Mouse (Mus musculus) CH12.LX (cell line): ENCODE measurements around the gene Cblb. TPM values are rescaled to one million over a fixed set of nuclear protein-coding genes. Genes with fewer than 3 reads are reported as not detected.

Source experiments
- DNase-seq: peaks from one replicate; pipeline ENCODE4 v3.0.0-alpha.2; 2013; ENCODE audit errors: extremely low read depth
- H3K27ac ChIP-seq: 2 replicates; pipeline ENCODE4 v1.5.1; 2012; ENCODE audit warnings: low read depth, mild to moderate bottlenecking, control low read depth, moderate library complexity; ENCODE audit not compliant: insufficient read depth
- H3K27me3 ChIP-seq: replicated peaks from 2 replicates; pipeline ENCODE3; 2012; ENCODE audit warnings: inconsistent platforms
- H3K36me3 ChIP-seq, 2 experiments: replicated peaks in 1 of 2; 2 replicates each; pipeline versions ENCODE3 to v1.6.1; 2012; ENCODE audit warnings: inconsistent platforms in 1 of 2, low read length in 1 of 2, mild to moderate bottlenecking in 1 of 2, mixed read lengths in 1 of 2, moderate library complexity in 1 of 2; ENCODE audit not compliant: control insufficient read depth in 1 of 2, insufficient read depth in 1 of 2
- H3K4me1 ChIP-seq, 2 experiments: 2 replicates each; pipeline ENCODE4 v1.6.1; 2012; ENCODE audit warnings: inconsistent platforms in 1 of 2, moderate library complexity in 1 of 2; ENCODE audit not compliant: insufficient read depth in 2 of 2, control insufficient read depth in 1 of 2
- H3K4me2 ChIP-seq: 2 replicates; pipeline ENCODE4 v1.6.1; 2012; ENCODE audit warnings: low read depth, mild to moderate bottlenecking, control low read depth; ENCODE audit not compliant: poor library complexity, insufficient read depth, severe bottlenecking
- H3K4me3 ChIP-seq, 3 experiments: fragments of 150-350 bp in 1 of 3; sonication (generic) in 1 of 3; replicated peaks in 1 of 3; 2 replicates each; pipeline versions ENCODE3 to v1.5.1; 2011 to 2012; ENCODE audit warnings: low read depth in 2 of 3, low read length in 2 of 3, mild to moderate bottlenecking in 2 of 3, moderate library complexity in 2 of 3, control low read depth in 1 of 3, improper control_type of control experiment in 1 of 3, inconsistent platforms in 1 of 3, mixed read lengths in 1 of 3; ENCODE audit not compliant: poor library complexity in 1 of 3
- H3K79me2 ChIP-seq: replicated peaks from 2 replicates; pipeline ENCODE4 v1.6.1; 2012; ENCODE audit warnings: mild to moderate bottlenecking, moderate library complexity; ENCODE audit not compliant: control insufficient read depth, poor library complexity, insufficient read depth, severe bottlenecking; ENCODE audit errors: extremely low read depth
- H3K9ac ChIP-seq: 2 replicates; pipeline ENCODE4 v1.6.1; 2012; ENCODE audit warnings: low read depth, mild to moderate bottlenecking, control low read depth, moderate library complexity; ENCODE audit not compliant: insufficient read depth
- H3K9me3 ChIP-seq: replicated peaks from 2 replicates; pipeline ENCODE3; 2012; ENCODE audit warnings: low read length, inconsistent platforms, mixed read lengths
- BHLHE40 ChIP-seq: IDR thresholded peaks from 2 replicates; pipeline ENCODE4 v1.6.1; 2011; ENCODE audit warnings: mild to moderate bottlenecking, low read depth, low read length, improper control_type of control experiment
- CHD1 ChIP-seq: IDR thresholded peaks from 2 replicates; pipeline ENCODE4 v1.6.1; 2012; ENCODE audit warnings: low read depth, low read length, improper control_type of control experiment, inconsistent platforms
- CHD2 ChIP-seq: IDR thresholded peaks from 2 replicates; pipeline ENCODE4 v1.6.1; 2011; ENCODE audit warnings: low read length, improper control_type of control experiment
- CTCF ChIP-seq, 2 experiments: IDR thresholded peaks in 1 of 2; conservative IDR thresholded peaks in 1 of 2; 2 replicates each; pipeline ENCODE4 v1.5.1; 2011 to 2012; ENCODE audit warnings: low read depth in 2 of 2, low read length in 2 of 2, improper control_type of control experiment in 1 of 2, inconsistent platforms in 1 of 2, mild to moderate bottlenecking in 1 of 2, moderate library complexity in 1 of 2
- E2F4 ChIP-seq: IDR thresholded peaks from 2 replicates; pipeline ENCODE4 v1.6.1; 2011; ENCODE audit warnings: low read depth, low read length, improper control_type of control experiment; ENCODE audit not compliant: insufficient replicate concordance
- ELF1 ChIP-seq: IDR thresholded peaks from 2 replicates; pipeline ENCODE4 v1.6.1; 2014; ENCODE audit warnings: low read depth, mild to moderate bottlenecking, inconsistent platforms, low read length, improper control_type of control experiment
- EP300 ChIP-seq: IDR thresholded peaks from 2 replicates; pipeline ENCODE4 v1.6.1; 2011; ENCODE audit warnings: low read length, improper control_type of control experiment
- GABPA ChIP-seq: IDR thresholded peaks from 2 replicates; pipeline ENCODE4 v1.6.1; 2012; ENCODE audit warnings: low read depth, low read length, improper control_type of control experiment, inconsistent platforms; ENCODE audit not compliant: insufficient replicate concordance
- HCFC1 ChIP-seq: IDR thresholded peaks from 2 replicates; pipeline ENCODE4 v1.6.1; 2012; ENCODE audit warnings: low read depth, mild to moderate bottlenecking, inconsistent platforms, low read length, improper control_type of control experiment
- IRF4 ChIP-seq: IDR thresholded peaks from 2 replicates; pipeline ENCODE4 v1.6.1; 2014; ENCODE audit warnings: low read depth, mild to moderate bottlenecking, inconsistent platforms, low read length, improper control_type of control experiment
- JUN ChIP-seq: IDR thresholded peaks from 2 replicates; pipeline ENCODE4 v1.6.1; 2011; ENCODE audit warnings: low read depth, mild to moderate bottlenecking, low read length, improper control_type of control experiment, moderate library complexity; ENCODE audit not compliant: insufficient read depth
- JUND ChIP-seq: conservative IDR thresholded peaks from 2 replicates; pipeline ENCODE4 v1.6.1; 2011; ENCODE audit warnings: low read depth, low read length, improper control_type of control experiment
- MAX ChIP-seq: IDR thresholded peaks from 2 replicates; pipeline ENCODE4 v1.6.1; 2011; ENCODE audit warnings: low read length, improper control_type of control experiment
- MAZ ChIP-seq: IDR thresholded peaks from 2 replicates; pipeline ENCODE4 v1.6.1; 2012; ENCODE audit warnings: low read depth, mild to moderate bottlenecking, inconsistent platforms, low read length, improper control_type of control experiment, moderate library complexity
- MEF2A ChIP-seq: IDR thresholded peaks from 2 replicates; pipeline ENCODE4 v1.6.1; 2014; ENCODE audit warnings: low read depth, mild to moderate bottlenecking, inconsistent platforms, low read length, improper control_type of control experiment, borderline replicate concordance
- MXI1 ChIP-seq: IDR thresholded peaks from 2 replicates; pipeline ENCODE4 v1.6.1; 2011; ENCODE audit warnings: mild to moderate bottlenecking, low read depth, low read length, improper control_type of control experiment
- MYC ChIP-seq: IDR thresholded peaks from 2 replicates; pipeline ENCODE4 v1.6.1; 2011; ENCODE audit warnings: low read depth, mild to moderate bottlenecking, improper control_type of control experiment, low read length
- NELFE ChIP-seq: IDR thresholded peaks from 2 replicates; pipeline ENCODE4 v1.6.1; 2011; ENCODE audit warnings: low read depth, low read length, improper control_type of control experiment
- NRF1 ChIP-seq: IDR thresholded peaks from 2 replicates; pipeline ENCODE4 v1.6.1; 2014; ENCODE audit warnings: low read depth, mild to moderate bottlenecking, inconsistent platforms, low read length, improper control_type of control experiment, moderate library complexity
- PAX5 ChIP-seq: IDR thresholded peaks from 2 replicates; pipeline ENCODE4 v1.6.1; 2012; ENCODE audit warnings: low read length, inconsistent platforms, mixed read lengths
- POLR2A ChIP-seq: IDR thresholded peaks from 2 replicates; pipeline ENCODE4 v1.6.1; 2011; ENCODE audit warnings: low read depth, mild to moderate bottlenecking, improper control_type of control experiment, low read length
- POLR2AphosphoS2 ChIP-seq: IDR thresholded peaks from 2 replicates; pipeline ENCODE4 v1.6.1; 2011; ENCODE audit warnings: low read depth, low read length, improper control_type of control experiment
- RCOR1 ChIP-seq: conservative IDR thresholded peaks from 2 replicates; pipeline ENCODE4 v1.6.1; 2012; ENCODE audit warnings: low read depth, mild to moderate bottlenecking, inconsistent platforms, low read length, improper control_type of control experiment
- SIN3A ChIP-seq: IDR thresholded peaks from 2 replicates; pipeline ENCODE4 v1.6.1; 2012; ENCODE audit warnings: low read length, improper control_type of control experiment, inconsistent platforms
- SMC3 ChIP-seq: IDR thresholded peaks from 2 replicates; pipeline ENCODE4 v1.6.1; 2011; ENCODE audit warnings: low read depth, low read length, improper control_type of control experiment
- TBP ChIP-seq: conservative IDR thresholded peaks from 2 replicates; pipeline ENCODE4 v1.6.1; 2011; ENCODE audit warnings: low read depth, low read length, improper control_type of control experiment
- TCF12 ChIP-seq: IDR thresholded peaks from 2 replicates; pipeline ENCODE4 v1.6.1; 2014; ENCODE audit warnings: low read depth, mild to moderate bottlenecking, inconsistent platforms, low read length, improper control_type of control experiment
- UBTF ChIP-seq: IDR thresholded peaks from 2 replicates; pipeline ENCODE4 v1.6.1; 2012; ENCODE audit warnings: low read depth, mild to moderate bottlenecking, inconsistent platforms, low read length, improper control_type of control experiment, moderate library complexity
- USF2 ChIP-seq: conservative IDR thresholded peaks from 2 replicates; pipeline ENCODE4 v1.6.1; 2011; ENCODE audit warnings: low read depth, low read length, improper control_type of control experiment
- ZC3H11A ChIP-seq: IDR thresholded peaks from 2 replicates; pipeline ENCODE4 v1.6.1; 2012; ENCODE audit warnings: low read depth, mild to moderate bottlenecking, inconsistent platforms, low read length, improper control_type of control experiment
- ZKSCAN1 ChIP-seq: IDR thresholded peaks from 2 replicates; pipeline ENCODE4 v1.6.1; 2012; ENCODE audit warnings: low read depth, inconsistent platforms, low read length, improper control_type of control experiment, borderline replicate concordance
- ZMIZ1 ChIP-seq: IDR thresholded peaks from 2 replicates; pipeline ENCODE4 v1.6.1; 2012; ENCODE audit warnings: low read depth, mild to moderate bottlenecking, inconsistent platforms, low read length, improper control_type of control experiment
- ZNF384 ChIP-seq: IDR thresholded peaks from 2 replicates; pipeline ENCODE4 v1.6.1; 2012; ENCODE audit warnings: low read depth, low read length, improper control_type of control experiment, inconsistent platforms
- dilution Hi-C: fragments of 300-500 bp; cut with MboI; formaldehyde crosslinking; loops from 2 replicates; pipeline ENCODE4 v1.14.3; 2020; ENCODE audit warnings: low sequenced_read_pairs; ENCODE audit not compliant: extremely low pct_unique_long_range_greater_than_20kb, extremely low pct_ligation_motif_present
- in situ Hi-C: fragments of 300-500 bp; cut with MboI; formaldehyde crosslinking; loops from 3 replicates; pipeline ENCODE4 v1.14.3; 2019; ENCODE audit warnings: low sequenced_read_pairs, low pct_ligation_motif_present, low pct_unique_long_range_greater_than_20kb, mixed read lengths
- polyA plus RNA-seq: library from polyadenylated mRNA; unstranded; fragments of >175 nt; gene quantifications from 2 replicates; pipeline ENCODE4 v1.2.1, GENCODE M21; 2012; ENCODE audit warnings: low read depth; ENCODE audit not compliant: insufficient read length
- total RNA-seq, 2 experiments: library from RNA; depleted of rRNA; stranded (reverse); fragments of 300-350 nt in 1 of 2; fragments of >200 nt in 1 of 2; gene quantifications; 2 replicates each; pipeline ENCODE4 v1.2.3; 2012 to 2014

The Cblb gene
- total and polyA plus RNA-seq, 3 experiments = 3.5 to 18.9 (median 6.3) TPM

DNA sequence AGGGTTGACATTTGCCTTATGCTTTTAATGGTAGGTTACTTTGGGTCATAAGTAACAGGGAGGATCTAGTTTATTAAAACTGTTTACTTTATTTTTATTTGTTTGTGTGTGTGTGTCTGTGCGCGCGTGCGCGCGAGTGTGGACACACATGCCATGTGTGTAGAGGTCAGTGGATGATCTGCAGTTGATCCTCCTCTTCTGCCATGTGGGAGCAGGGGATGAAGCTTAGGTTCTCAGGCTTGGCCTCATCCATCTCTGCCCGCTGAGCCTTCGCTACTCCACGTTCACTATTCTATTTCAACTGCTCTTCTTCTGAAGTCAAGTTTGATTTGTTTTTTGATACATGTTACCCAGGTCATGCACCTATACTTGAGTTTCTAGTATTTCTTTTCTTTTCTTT, 73.6 kb downstream of the Cblb start:
- Histone ChIP-seq H3K27me3 (no peaks in the 10 kb centered on the region), H3K9ac (no peak overlapping the region), H3K4me2 (no peak overlapping the region), H3K36me3 (peaks cover 0 to 22% of the 10 kb centered on the region in 2 experiments), H3K27ac (no peak overlapping the region), H3K4me3 (no peak overlapping the region), H3K9me3 (no peaks in the 10 kb centered on the region), H3K4me1 (peaks cover 5 to 51% of the 10 kb centered on the region in 2 experiments), H3K79me2 (no peaks in the 10 kb centered on the region)
- in situ Hi-C loops = loop anchor here (5.0 kb wide), 1 partner anchor 67 kb away; no protein-coding TSS in a partner anchor
- no peak for TF ChIP-seq RCOR1
- TF ChIP-seq GABPA = no peak
- TF ChIP-seq BHLHE40 = no peak
- no peak for TF ChIP-seq MYC
- no peak for TF ChIP-seq POLR2AphosphoS2
- TF ChIP-seq CTCF (conservative IDR thresholded peaks at IDR 0.05 in 1 of 2, IDR thresholded peaks at IDR 0.05 in 1 of 2; ENCODE audit: low read depth in 2 of 2, low read length in 2 of 2) = no peak
- TF ChIP-seq POLR2A = no peak
- TF ChIP-seq ELF1 = no peak
- no peak for TF ChIP-seq MAZ
- TF ChIP-seq SMC3 = no peak
- no peak for TF ChIP-seq NRF1
- no peak for TF ChIP-seq CHD2
- no peak for TF ChIP-seq ZKSCAN1
- dilution Hi-C loops = no loop called here
- DNase-seq = no peak

DNA sequence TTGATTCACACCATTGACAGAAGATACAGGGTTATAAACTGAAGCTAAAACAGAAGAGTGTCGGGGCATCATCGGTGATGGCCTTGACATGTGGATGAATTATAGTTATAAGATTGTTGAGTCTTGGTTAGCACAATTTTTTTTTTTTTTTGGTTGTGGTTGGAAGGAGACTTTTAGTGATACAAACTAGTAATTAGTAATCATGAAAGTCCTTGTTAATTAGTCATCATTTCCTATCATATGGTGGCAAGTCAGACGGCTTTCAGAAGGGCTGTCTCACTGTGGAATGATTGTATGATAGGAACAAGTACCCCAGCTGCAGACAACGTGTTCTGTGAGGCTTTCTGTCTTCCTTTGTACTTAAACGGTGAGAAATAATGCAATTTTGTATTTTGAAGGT, 76.8 kb downstream of the Cblb start:
- in situ Hi-C loops = no loop called here
- TF ChIP-seq USF2 (no peak), EP300 (peak; percentile 72), TBP (no peak), E2F4 (no peak), CHD1 (no peak), JUN (peak; percentile 39; the same call in 1 of the 2 replicates), MEF2A (no peak), ZMIZ1 (no peak), ZC3H11A (no peak), NELFE (no peak), MYC (no peak; the same call in 1 of the 2 replicates), ZKSCAN1 (no peak), TCF12 (no peak; the same call in 1 of the 2 replicates), MAZ (no peak), IRF4 (no peak), HCFC1 (no peak), UBTF (no peak), PAX5 (no peak), CHD2 (no peak), SIN3A (peak; percentile 26; the same call in 1 of the 2 replicates), ZNF384 (peak; percentile 80), MXI1 (no peak), RCOR1 (no peak), POLR2A (no peak), BHLHE40 (0 out of 2 replicates have a peak, but pooled peaks have one; percentile 5), MAX (no peak), JUND (peak; percentile 38)

More for the DNA sequence above, 76.8 kb downstream of the Cblb start:
- H3K27me3 ChIP-seq = no peaks in the 10 kb centered on the region
- H3K36me3 ChIP-seq = peaks cover 2 to 13% of the 10 kb centered on the region in 2 experiments
- H3K4me2 ChIP-seq = no peak overlapping the region
- H3K79me2 ChIP-seq = no peaks in the 10 kb centered on the region
- H3K9ac ChIP-seq = no peak overlapping the region
- no peak overlapping the region for H3K27ac ChIP-seq
- H3K4me1 ChIP-seq = peaks cover 5 to 54% of the 10 kb centered on the region in 2 experiments
- H3K4me3 ChIP-seq = no peak overlapping the region
- peak; percentile 57 for DNase-seq
- dilution Hi-C loops = no loop called here
- H3K9me3 ChIP-seq = no peaks in the 10 kb centered on the region
